Mouse (Mus musculus) gastrocnemius, postnatal 14 days (tissue): ENCODE measurements around the gene Fabp3. TPM values are rescaled to one million over a fixed set of nuclear protein-coding genes. Genes with fewer than 3 reads are reported as not detected.

ENCODE experiments used
- DNase-seq: peaks from one replicate; pipeline ENCODE4 v3.0.0; 2021; ENCODE audit warnings: mixed read lengths
- intact Hi-C: fragments of 180-260 bp; cut with DNase I; formaldehyde crosslinking; loops from one replicate; pipeline ENCODE4 v1.15.1; 2025; ENCODE audit warnings: low total_unique reads
- long read RNA-seq, 2 experiments: library from polyadenylated mRNA; stranded (forward); transcript quantifications; one replicate each; pipeline ENCODE4 v2.0.0; 2021
- total RNA-seq, 2 experiments: library from RNA; stranded (reverse); gene quantifications; 2 replicates each; pipeline ENCODE4 v1.2.3; 2021

Gene Fabp3
- total RNA-seq, result 1,000 to 10,000 TPM in 1 of 2 experiments, 100 to 1,000 TPM in 1; 662 to 1,168 TPM
- long read RNA-seq, experiment 1, transcript Fabp3-201 (4 exons, 823 nt), result major isoform, 1,639 of 1,676 reads
- long read RNA-seq, experiment 1, partial matches to known transcripts, result 15 of 1,676 reads
- long read RNA-seq, experiment 1, other reads (novel, unspliced or antisense), result 22 of 1,676 reads
- long read RNA-seq, experiment 2, transcript Fabp3-201 (4 exons, 823 nt), result major isoform, 2,086 of 2,127 reads
- long read RNA-seq, experiment 2, partial matches to known transcripts, result 25 of 2,127 reads
- long read RNA-seq, experiment 2, other reads (novel, unspliced or antisense), result 16 of 2,127 reads

- intact Hi-C loops, result no loop called here
- peak; percentile 68 for DNase-seq
Measured at GRCm38 (mm10) chr4:130308231-130309081, at the start of gene Fabp3, which contains the start of gene Gm10570. Gene Fabp3 (plus strand): TSS chr4:130308595. Gene Gm10570 (minus strand): TSS chr4:130308674.

- DNase-seq, result no peak
- intact Hi-C loops, result no loop called here
Measured at GRCm38 (mm10) chr4:130260406-130260805, 48.0 kb upstream of the Fabp3 start.

GRCm38 (mm10) chr4:130264131-130264530 lies 44.3 kb upstream of the Fabp3 start:
- intact Hi-C loops, result loop anchor here (2.0 kb wide), 1 partner anchor 29 kb away; no protein-coding TSS in a partner anchor
- DNase-seq, result no peak

- intact Hi-C loops, result loop anchor here (2.0 kb wide), 1 partner anchor 28 kb away; no protein-coding TSS in a partner anchor
- DNase-seq, result peak; percentile 59
Measured at GRCm38 (mm10) chr4:130264698-130265349, 43.6 kb upstream of the Fabp3 start.

- intact Hi-C loops, result no loop called here
- DNase-seq, result no peak
Measured at GRCm38 (mm10) chr4:130266601-130267000, 41.8 kb upstream of the Fabp3 start.

GRCm38 (mm10) chr4:130267069-130267468 lies 41.3 kb upstream of the Fabp3 start:
- intact Hi-C loops, result no loop called here
- DNase-seq, result peak; percentile 20

- intact Hi-C loops, result no loop called here
- DNase-seq, result no peak
Measured at GRCm38 (mm10) chr4:130268736-130269135, 39.7 kb upstream of the Fabp3 start.

- DNase-seq, result no peak
- intact Hi-C loops, result no loop called here
Measured at GRCm38 (mm10) chr4:130270089-130270488, 38.3 kb upstream of the Fabp3 start.

- intact Hi-C loops, result no loop called here
- no peak for DNase-seq
Measured at GRCm38 (mm10) chr4:130270611-130271347, 37.6 kb upstream of the Fabp3 start.

GRCm38 (mm10) chr4:130273698-130274345 lies 34.6 kb upstream of the Fabp3 start:
- no peak for DNase-seq
- intact Hi-C loops, result no loop called here

GRCm38 (mm10) chr4:130274346-130275015 lies 33.9 kb upstream of the Fabp3 start:
- DNase-seq, result no peak
- intact Hi-C loops, result loop anchor here (5.0 kb wide), 1 partner anchor 1878 kb away; no protein-coding TSS in a partner anchor

GRCm38 (mm10) chr4:130275016-130275822 lies 33.2 kb upstream of the Fabp3 start:
- peak; percentile 53 for DNase-seq

GRCm38 (mm10) chr4:130275823-130276105 lies 32.6 kb upstream of the Fabp3 start:
- intact Hi-C loops, result loop anchor here (5.0 kb wide), 1 partner anchor 1877 kb away; no protein-coding TSS in a partner anchor
- DNase-seq, result no peak

More at GRCm38 (mm10) chr4:130275016-130275822, 33.2 kb upstream of the Fabp3 start:
- intact Hi-C loops, result loop anchor here (5.0 kb wide), 1 partner anchor 1877 kb away; no protein-coding TSS in a partner anchor

GRCm38 (mm10) chr4:130276573-130277176 lies 31.7 kb upstream of the Fabp3 start:
- no peak for DNase-seq
- intact Hi-C loops, result loop anchor here (5.0 kb wide), 1 partner anchor 1876 kb away; no protein-coding TSS in a partner anchor

GRCm38 (mm10) chr4:130279105-130279504 lies 29.3 kb upstream of the Fabp3 start, which contains the start of gene Serinc2:
Gene Serinc2 (minus strand): TSS chr4:130279205.
- no peak for DNase-seq
- intact Hi-C loops, result loop anchor here (5.0 kb wide), 1 partner anchor 1873 kb away; no protein-coding TSS in a partner anchor

GRCm38 (mm10) chr4:130282856-130283255 lies 25.5 kb upstream of the Fabp3 start:
- intact Hi-C loops, result no loop called here

GRCm38 (mm10) chr4:130283826-130284225 lies 24.6 kb upstream of the Fabp3 start:
- DNase-seq, result no peak
- intact Hi-C loops, result no loop called here

More at GRCm38 (mm10) chr4:130282856-130283255, 25.5 kb upstream of the Fabp3 start:
- no peak for DNase-seq
